Mouse (Mus musculus): ENCODE measurements around the gene Kras. TPM values are rescaled to one million over a fixed set of nuclear protein-coding genes. Genes with fewer than 3 reads are reported as not detected.

Gene Kras
- total and polyA plus RNA-seq, 3 experiments, result 15.6 to 44.3 TPM; not detected in 1

GRCm38 (mm10) chr6:145272142-145272937 is 22.3 kb upstream of the Kras start (continued):
- TF ChIP-seq MAX (IDR thresholded peaks at IDR 0.05; ENCODE audit: low read length) (peak; percentile 82), MAZ (IDR thresholded peaks at IDR 0.05; ENCODE audit: low read depth, low read length) (no peak), ETS1 (IDR thresholded peaks at IDR 0.05; ENCODE audit: low read depth, low read length) (0 out of 2 replicates have a peak, but pooled peaks have one; percentile 4), ZKSCAN1 (IDR thresholded peaks at IDR 0.05; ENCODE audit: low read depth, low read length) (no peak), TBP (IDR thresholded peaks at IDR 0.05; ENCODE audit: low read depth, low read length) (no peak), SMC3 (IDR thresholded peaks at IDR 0.05; ENCODE audit: low read depth, low read length) (no peak), MYC (IDR thresholded peaks at IDR 0.05; ENCODE audit: low read depth, low read length) (no peak), MEF2A (IDR thresholded peaks at IDR 0.05; ENCODE audit: extremely low read depth, insufficient replicate concordance, low read depth, low read length, poor library complexity, severe bottlenecking) (no peak), TAL1 (IDR thresholded peaks at IDR 0.05; ENCODE audit: low read length) (peak; percentile 67), CTCF (IDR thresholded peaks at IDR 0.05 in 2 of 3, conservative IDR thresholded peaks at IDR 0.05 in 1 of 3; ENCODE audit: control insufficient read depth in 1 of 3, insufficient read depth in 1 of 3, low read depth in 2 of 3, low read length in 3 of 3, poor library complexity in 1 of 3, severe bottlenecking in 1 of 3) (no peak), MXI1 (IDR thresholded peaks at IDR 0.05; ENCODE audit: low read depth, low read length) (no peak), NRF1 (IDR thresholded peaks at IDR 0.05; ENCODE audit: insufficient read depth, low read depth, low read length, poor library complexity, severe bottlenecking) (no peak), USF1 (IDR thresholded peaks at IDR 0.05; ENCODE audit: low read depth, low read length) (peak; percentile 77), ELF1 (IDR thresholded peaks at IDR 0.05; ENCODE audit: low read depth, low read length) (no peak)

GRCm38 (mm10) chr6:145269313-145269845 is 19.3 kb upstream of the Kras start:
- Histone ChIP-seq H3K27ac (ENCODE audit: control insufficient read depth, low read depth, low read length) (no peak overlapping the region), H3K4me3 (ENCODE audit: control insufficient read depth in 1 of 2, insufficient read depth in 1 of 2, low read depth in 2 of 2, low read length in 2 of 2) (no peak overlapping the region), H3K36me3 (ENCODE audit: control insufficient read depth in 1 of 2, insufficient read depth in 2 of 2, low read length in 2 of 2) (peaks cover 0 to 25% of the 10 kb centered on the region in 2 experiments; a peak in 2 of 4 replicates), H3K27me3 (ENCODE audit: control insufficient read depth in 1 of 2, insufficient read depth in 2 of 2, low read length in 2 of 2) (no peaks in the 10 kb centered on the region), H3K9me3 (replicated peaks; ENCODE audit: insufficient read depth, low read length) (no peaks in the 10 kb centered on the region), H3K9ac (ENCODE audit: control insufficient read depth, low read depth, low read length, poor library complexity, severe bottlenecking) (no peak overlapping the region), H3K4me1 (ENCODE audit: control insufficient read depth in 1 of 2, insufficient read depth in 2 of 2, low read length in 2 of 2) (peaks cover 18 to 33% of the 10 kb centered on the region in 2 experiments), H3K79me2 (ENCODE audit: control insufficient read depth, insufficient read depth, low read length, poor library complexity) (no peaks in the 10 kb centered on the region; the same call in 1 of the 2 replicates)
- no peak for DNase-seq (ENCODE audit: low read depth, low spot score)
- no peak for TF ChIP-seq MYB (IDR thresholded peaks at IDR 0.05; ENCODE audit: low read depth, low read length)
- TF ChIP-seq USF2 (IDR thresholded peaks at IDR 0.05; ENCODE audit: borderline replicate concordance in 1 of 2, insufficient read depth in 1 of 2, low read depth in 1 of 2, low read length in 2 of 2), result no peak
- no peak for TF ChIP-seq ZNF384 (IDR thresholded peaks at IDR 0.05; ENCODE audit: low read depth, low read length)
- TF ChIP-seq HCFC1 (IDR thresholded peaks at IDR 0.05; ENCODE audit: low read depth, low read length), result no peak
- no peak for TF ChIP-seq MAX (IDR thresholded peaks at IDR 0.05; ENCODE audit: low read length)
- no peak for TF ChIP-seq UBTF (IDR thresholded peaks at IDR 0.05; ENCODE audit: borderline replicate concordance, insufficient read depth, low read depth, low read length)
